Mouse (Mus musculus) kidney, postnatal 36 days (tissue): ENCODE data around the gene Olfr1394.
"Not testable (repeated sequence)": the region's sequence is repeated elsewhere in the genome, so short reads cannot be mapped to it uniquely, and the experiment has no call there.

Source experiments
- DNase-seq, 2 experiments: peaks; one replicate each; pipeline ENCODE4 v3.0.0; 2021 to 2022; ENCODE audit warnings: mixed read lengths in 2 of 2

The Olfr1394 gene

DNA sequence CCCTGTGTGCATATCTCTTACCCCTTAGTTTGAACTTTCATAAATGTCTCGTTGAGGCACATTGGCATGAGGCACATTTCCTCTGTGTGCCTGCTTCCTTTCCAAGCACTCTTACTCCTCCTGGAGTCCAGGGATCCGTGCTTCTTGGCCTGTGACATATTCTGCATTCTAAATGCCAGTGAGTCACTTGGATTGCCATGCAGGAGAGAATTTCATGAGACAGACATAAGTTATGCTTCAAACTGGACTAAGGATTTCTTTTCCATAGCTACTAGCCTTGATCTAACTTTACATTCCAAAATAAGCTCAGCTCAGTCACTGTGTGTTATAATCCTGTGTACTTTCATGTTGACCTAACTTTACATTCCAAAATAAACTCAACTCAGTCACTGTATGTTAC is 36.9 kb downstream of the Olfr1394 start:
- DNase-seq = no peak

DNA sequence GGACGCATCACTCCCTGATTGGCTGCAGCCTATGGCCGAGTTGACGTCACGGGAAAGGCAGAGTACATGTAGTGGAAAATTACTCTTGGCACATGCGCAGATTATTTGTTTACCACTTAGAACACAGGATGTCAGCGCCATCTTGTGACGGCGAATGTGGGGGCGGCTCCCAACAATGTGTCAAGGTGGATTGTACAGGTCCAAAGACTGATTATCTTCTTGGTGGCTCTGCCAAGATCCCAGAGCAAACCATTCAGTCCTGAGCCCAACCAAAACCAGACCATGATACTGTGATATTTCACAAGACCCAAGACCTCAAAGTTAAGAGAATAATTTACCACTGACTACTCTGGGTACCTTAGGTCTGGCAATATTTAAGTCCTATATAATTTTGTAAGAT is 40.6 kb downstream of the Olfr1394 start:
- not testable (repeated sequence) for DNase-seq

DNA sequence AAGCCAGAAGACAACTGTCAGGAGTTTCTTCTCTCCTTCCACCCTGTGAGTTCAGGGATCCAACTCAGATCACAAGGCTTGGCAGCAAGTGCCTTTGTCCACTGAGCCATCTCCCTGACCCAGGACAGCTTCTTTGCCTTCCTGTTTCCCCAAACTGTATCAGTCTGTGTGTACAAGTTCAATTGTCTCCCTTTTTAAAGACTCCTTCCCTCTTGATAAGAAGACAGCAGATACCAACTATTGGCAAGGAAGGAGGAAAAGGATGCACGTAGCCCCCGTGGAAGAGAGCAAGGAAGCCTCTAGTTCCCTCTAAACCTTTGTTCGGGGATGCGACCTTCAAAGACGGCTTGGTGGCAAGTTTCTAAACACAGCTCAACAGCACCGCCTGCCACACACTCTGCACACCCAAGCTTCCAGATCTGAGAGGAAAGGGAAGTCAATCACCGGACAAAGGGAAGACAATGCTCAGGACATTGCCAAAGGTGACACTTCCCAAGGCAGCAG is 41.7 kb downstream of the Olfr1394 start:
- peak; percentile 43 for DNase-seq

DNA sequence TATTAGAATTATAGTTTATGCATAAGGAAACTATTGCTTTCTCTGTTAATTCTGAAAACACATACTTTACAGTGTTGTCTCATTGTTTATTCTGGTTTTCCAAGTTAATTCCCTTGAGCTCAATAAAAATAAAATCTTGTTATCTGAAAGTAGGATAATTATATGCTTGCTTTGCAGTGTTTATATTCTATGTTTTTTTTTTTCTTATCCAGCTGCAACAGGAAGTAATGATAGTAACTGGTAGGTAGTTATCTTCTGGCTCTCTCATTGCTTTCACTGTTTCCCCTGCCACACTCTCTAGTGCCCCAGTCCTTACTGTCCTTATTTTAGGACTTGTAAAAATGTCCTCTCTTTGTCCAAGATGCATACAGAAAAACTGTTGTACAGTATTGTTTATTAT is 46.5 kb downstream of the Olfr1394 start:
- DNase-seq = no peak

DNA sequence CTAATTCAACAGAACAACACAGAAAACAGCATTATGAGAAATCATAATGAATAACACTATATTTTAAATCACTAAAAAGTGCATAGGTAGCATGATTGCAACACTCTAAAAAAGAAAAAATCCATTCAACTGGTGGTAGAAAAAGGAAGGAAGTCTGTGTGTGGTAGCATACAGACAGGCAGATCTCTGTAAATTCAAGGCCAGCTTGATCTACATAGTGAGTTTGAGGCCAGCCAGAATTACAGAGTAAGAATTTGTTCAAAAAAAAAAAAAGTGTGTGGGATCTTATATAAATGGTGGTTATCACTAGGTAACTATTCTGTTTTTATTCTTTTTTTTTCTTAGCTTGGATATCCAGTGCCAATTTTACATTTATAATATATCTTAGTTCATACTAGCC is 47.0 kb downstream of the Olfr1394 start:
- no peak for DNase-seq

DNA sequence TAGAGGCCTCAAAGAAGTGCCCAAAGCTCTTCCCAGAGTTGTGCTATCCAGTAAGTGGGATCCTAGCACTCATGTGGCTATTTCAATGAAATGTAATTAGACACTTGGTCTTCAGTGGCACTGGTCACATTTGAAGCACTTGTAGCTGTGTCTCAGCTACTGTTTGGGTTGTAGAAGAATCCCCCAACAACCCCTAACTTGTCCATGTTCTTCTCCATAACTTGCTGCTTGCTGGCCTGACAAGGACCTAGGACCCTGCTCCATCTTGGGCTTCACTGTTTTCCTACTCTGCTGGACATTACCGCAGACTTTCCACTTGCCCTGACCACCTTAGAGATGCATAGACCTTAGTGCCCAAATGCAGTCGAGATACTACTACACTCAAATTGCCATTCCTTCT is 47.9 kb downstream of the Olfr1394 start:
- peak in 1 of 2 experiments; percentile 13 for DNase-seq

DNA sequence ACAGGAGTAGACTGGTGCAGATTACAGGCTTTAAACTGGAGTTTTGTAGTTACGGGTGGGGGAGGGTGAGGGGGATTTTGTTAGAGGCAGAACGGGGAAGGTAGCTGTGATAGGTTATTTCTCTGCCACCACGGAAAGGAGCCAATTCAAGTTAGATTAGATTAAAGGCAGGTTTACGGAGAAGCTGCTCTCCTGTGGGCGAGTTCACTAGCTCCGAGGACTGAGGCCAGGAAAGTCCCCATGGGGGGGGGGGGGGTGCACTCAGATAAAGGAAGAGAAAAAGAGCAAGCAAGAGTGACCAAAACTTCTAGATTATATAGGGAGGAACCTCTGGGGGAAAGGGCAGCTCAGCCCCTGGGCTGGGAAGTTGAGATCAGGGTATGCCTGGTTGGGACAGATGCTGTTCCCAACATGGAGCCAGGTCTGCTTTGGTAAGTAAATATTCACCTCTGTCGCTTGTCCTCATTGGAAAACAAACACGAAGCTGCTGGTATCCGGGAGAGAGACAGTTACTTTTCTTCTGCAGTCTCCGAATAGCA is 48.4 kb downstream of the Olfr1394 start:
- peak; percentile 28 to 29 for DNase-seq

DNA sequence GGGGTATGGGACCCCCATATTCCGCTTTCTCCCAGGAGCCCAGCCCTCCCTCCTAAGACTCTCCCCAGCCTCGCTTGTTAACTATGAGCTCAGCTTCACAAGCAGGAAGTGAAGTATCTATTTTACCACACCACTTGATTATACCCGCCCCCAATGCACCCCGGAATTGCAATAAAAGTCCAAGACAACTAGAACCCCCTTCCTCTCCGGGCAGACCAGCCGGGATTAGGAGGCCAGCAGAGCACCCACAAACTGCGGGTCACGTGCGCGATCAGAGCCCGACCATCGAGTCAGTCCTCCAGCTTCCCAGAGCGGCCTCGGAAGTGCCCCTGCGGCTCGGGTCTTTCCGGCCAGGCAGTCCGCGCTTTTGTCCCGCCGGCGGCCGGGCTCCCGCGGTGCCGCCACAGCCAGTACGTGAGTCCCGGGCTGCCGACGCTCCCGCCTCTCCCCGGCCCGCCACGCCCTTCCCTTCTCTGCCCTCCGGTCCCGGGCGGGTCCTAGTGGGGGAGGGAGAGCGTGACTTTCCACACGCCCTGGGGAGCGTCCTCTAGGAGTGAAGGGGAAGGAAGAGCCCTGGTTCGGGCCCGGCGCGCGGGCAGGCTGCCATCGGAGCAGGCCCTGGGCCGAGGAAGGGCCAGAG is 49.1 kb downstream of the Olfr1394 start, which contains the start of gene Zfp62:
Zfp62 (plus strand) TSS at position 164 of the 640 bp plus-strand sequence.
- DNase-seq = peak; percentile 96 to 97

DNA sequence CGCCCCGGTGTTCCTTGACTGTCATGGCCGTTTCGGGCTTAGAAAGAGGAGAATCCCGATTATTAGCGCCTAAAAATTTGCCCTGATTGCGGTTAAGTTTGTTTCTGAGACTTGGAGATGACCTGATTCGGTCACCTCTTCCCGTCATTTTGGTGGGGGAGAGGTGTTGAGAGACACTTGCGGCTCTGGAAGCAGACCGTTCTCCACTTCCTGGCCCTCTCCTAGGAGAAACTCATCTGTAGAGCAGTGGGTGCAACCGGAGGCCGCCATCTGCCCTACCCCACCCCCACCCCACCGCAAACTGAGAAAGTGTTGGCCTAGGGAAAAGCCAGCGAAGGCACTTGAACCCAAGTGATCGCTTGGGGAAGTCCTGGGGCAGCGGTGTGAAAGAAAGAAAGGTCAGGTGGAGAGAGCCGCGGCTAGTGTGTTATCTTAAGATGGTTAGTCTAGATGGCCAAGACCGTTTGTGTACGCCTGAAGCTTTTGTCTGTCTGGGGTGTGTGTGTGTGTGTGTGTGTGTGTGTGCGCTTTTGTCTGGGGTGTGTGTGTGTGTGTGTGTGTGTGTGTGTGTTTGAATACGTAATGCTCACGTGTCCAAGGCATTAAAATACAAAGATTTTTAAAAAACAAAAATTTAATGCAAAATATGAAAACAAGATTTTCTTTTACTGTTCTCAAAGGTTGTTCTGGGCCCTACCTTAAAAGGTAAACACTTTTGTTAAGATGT is 49.8 kb downstream of the Olfr1394 start:
- peak; percentile 35 to 58 for DNase-seq

DNA sequence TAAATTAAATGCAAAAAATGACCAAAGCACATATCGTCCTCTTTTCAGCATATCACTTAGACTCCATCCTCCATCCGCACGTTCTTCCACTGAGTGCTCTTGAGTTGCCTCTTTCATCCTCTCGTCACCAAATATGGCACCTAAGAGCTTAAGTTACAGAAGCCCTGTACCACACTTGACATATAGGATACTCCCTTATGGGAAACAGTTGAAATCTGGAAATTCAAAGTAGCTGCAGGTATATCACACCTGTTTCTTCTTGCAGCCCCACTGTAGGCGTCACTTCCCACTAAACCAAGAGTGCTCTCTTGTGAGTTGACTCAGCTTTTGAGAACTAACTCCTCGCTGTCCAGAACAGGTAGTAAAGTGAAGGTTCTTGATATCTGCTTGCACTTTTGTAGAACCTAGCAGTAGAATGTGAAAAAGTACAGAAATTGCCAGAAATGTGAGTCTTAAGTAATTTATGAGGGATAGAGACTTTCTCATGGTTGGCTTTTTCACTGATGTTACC is 51.0 kb downstream of the Olfr1394 start:
- DNase-seq = no peak

DNA sequence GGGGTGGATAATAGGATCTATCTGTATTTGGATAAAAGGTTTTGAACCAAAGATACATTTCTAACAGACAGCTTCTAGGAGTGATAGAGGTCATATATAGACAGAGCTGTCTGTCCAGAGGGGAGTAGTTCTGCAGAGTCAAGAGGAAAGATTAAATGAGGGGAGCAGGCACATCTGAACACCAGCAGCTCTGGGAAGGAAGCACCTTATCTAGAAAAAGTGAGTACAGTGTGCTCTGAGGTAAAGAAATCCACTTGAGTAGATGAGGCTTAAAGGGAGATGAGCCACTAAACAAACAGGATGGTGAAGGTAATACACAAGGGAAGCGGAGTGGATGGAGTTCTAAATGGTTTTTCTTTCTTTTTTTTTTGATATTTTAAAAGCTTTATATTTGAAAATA is 53.3 kb downstream of the Olfr1394 start:
- DNase-seq = no peak
